Mouse (Mus musculus): ENCODE measurements around the gene Catsperd. TPM values are rescaled to one million over a fixed set of nuclear protein-coding genes. Genes with fewer than 3 reads are reported as not detected.

The Catsperd gene
- total RNA-seq, 2 experiments from 2014 or later: not detected

GRCm38 (mm10) chr17:56693851-56694310, 65.9 kb downstream of the Catsperd start:
- intact Hi-C loops (cut with DNase I; ENCODE audit: low total_unique reads): no loop called here

GRCm38 (mm10) chr17:56700451-56700850, 72.5 kb downstream of the Catsperd start:
- DNase-seq: no peak
- intact Hi-C loops (cut with DNase I; ENCODE audit: low total_unique reads): no loop called here

More at GRCm38 (mm10) chr17:56693851-56694310, 65.9 kb downstream of the Catsperd start:
- no peak for DNase-seq

- no peak for DNase-seq
- intact Hi-C loops (cut with DNase I; ENCODE audit: low total_unique reads): no loop called here
These were observed 75.1 kb downstream of the Catsperd start for GRCm38 (mm10) chr17:56703038-56703437.

GRCm38 (mm10) chr17:56706515-56706914, 78.6 kb downstream of the Catsperd start:
- no peak for DNase-seq
- intact Hi-C loops (cut with DNase I; ENCODE audit: low total_unique reads): no loop called here

- DNase-seq: no peak
- intact Hi-C loops (cut with DNase I; ENCODE audit: low total_unique reads): no loop called here
These were observed 80.7 kb downstream of the Catsperd start for GRCm38 (mm10) chr17:56708692-56709091.

GRCm38 (mm10) chr17:56709708-56710107, 81.8 kb downstream of the Catsperd start:
- intact Hi-C loops (cut with DNase I; ENCODE audit: low total_unique reads): no loop called here
- no peak for DNase-seq

Other genes with a start within 250 kb of the Catsperd start
- 10 to 100 TPM; 38.2 to 44.4 TPM for gene Ptprs, start 151.7 kb upstream of the Catsperd start, total RNA-seq (2021)
- gene Znrf4, start 115.7 kb upstream of the Catsperd start, total RNA-seq (2021): not detected
- under 1 TPM; 0.27 to 0.42 TPM for gene Gm20219, start 73.8 kb upstream of the Catsperd start, total RNA-seq (2021)
- gene Safb2, start 43.6 kb upstream of the Catsperd start, total RNA-seq (2021): 10 to 100 TPM; 25.1 to 34.9 TPM
- 10 to 100 TPM; 39.4 to 46.2 TPM for gene Safb, start 43.3 kb upstream of the Catsperd start, total RNA-seq (2021)
- gene 2410015M20Rik, start 18.4 kb upstream of the Catsperd start, total RNA-seq (2021): 100 to 1,000 TPM; 193 to 194 TPM
- 100 to 1,000 TPM; 679 to 780 TPM for gene Rpl36, start 14.7 kb upstream of the Catsperd start, total RNA-seq (2021)
- gene Lonp1, start 1.3 kb upstream of the Catsperd start, total RNA-seq (2021): 10 to 100 TPM; 50.3 to 54.5 TPM
- 10 to 100 TPM; 34.2 to 35.1 TPM for gene Ranbp3, start 45.2 kb downstream of the Catsperd start, total RNA-seq (2021)
- 100 to 1,000 TPM; 433 to 458 TPM for gene Ndufa11, start 89.6 kb downstream of the Catsperd start, total RNA-seq (2021)
- gene Vmac, start 89.9 kb downstream of the Catsperd start, total RNA-seq (2021): 1 to 10 TPM; 5.4 to 5.8 TPM
- gene Nrtn, start 129.4 kb downstream of the Catsperd start, total RNA-seq (2021): 1 to 10 TPM in 1 of 2 experiments, under 1 TPM in 1; 0.47 to 1.4 TPM
- gene Dus3l, start 136.6 kb downstream of the Catsperd start, total RNA-seq (2021): 10 to 100 TPM; 12.9 to 13.2 TPM
- gene Prr22, start 142.1 kb downstream of the Catsperd start, total RNA-seq (2021): under 1 TPM in 1 of 2 experiments, not detected in 1; 0.14 TPM
- 1 to 10 TPM; 3.3 to 4.7 TPM for gene Rfx2, start 202.9 kb downstream of the Catsperd start, total RNA-seq (2021)
- gene Acsbg2, start 246.3 kb downstream of the Catsperd start, total RNA-seq (2021): not detected
- not detected for gene 1700061G19Rik, start 247.3 kb downstream of the Catsperd start, total RNA-seq (2021)

Measured in gastrocnemius, postnatal 14 days (tissue).